Mouse (Mus musculus) lung, postnatal 25 days (tissue): ENCODE data around the gene Gm3468.
"Not testable (repeated sequence)": the region's sequence is repeated elsewhere in the genome, so short reads cannot be mapped to it uniquely, and the experiment has no call there.

ENCODE experiments used
- DNase-seq: peaks from one replicate; pipeline ENCODE4 v3.0.0; 2022; ENCODE audit warnings: low spot score

The Gm3468 gene

GRCm38 (mm10) chr14:6108272-6108925 is at the start of gene Gm3468:
TSS of gene Gm3468 (minus strand) at chr14:6108665.
- DNase-seq: peak; percentile 26

GRCm38 (mm10) chr14:6125707-6126106 is 17.2 kb upstream of the Gm3468 start, which contains the start of gene Gm3476:
TSS of gene Gm3476 (minus strand) at chr14:6125807.
- DNase-seq: not testable (repeated sequence)

DNA sequence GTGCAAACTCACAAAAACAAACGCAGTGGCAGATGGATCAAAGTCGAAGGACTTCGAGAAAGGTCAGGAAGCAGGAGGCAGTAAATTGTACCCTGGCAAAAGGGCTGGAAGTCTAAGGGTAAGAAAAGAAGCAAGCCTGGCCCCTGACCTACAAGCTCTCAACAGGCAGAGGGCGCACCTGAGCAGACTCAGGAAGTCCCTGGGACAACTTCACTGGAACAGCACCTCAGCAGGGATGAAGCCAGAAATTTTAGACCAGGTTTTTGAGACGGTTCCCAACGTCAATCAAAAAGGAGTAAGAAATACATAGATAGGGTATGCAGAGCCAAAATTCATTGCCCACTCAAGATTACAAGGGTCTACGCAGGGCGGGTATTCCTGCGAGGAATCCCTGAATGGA is 965 bp downstream of the Gm3468 start:
- not testable (repeated sequence) for DNase-seq

GRCm38 (mm10) chr14:6093842-6094241 is 14.6 kb downstream of the Gm3468 start, which contains the start of gene Gm8206:
TSS of gene Gm8206 (minus strand) at chr14:6093942.
- DNase-seq: not testable (repeated sequence)

- not testable (repeated sequence) for DNase-seq
Observed at GRCm38 (mm10) chr14:6058167-6058566, 50.3 kb downstream of the Gm3468 start, which contains the start of gene Gm6337. TSS of gene Gm6337 (minus strand) at chr14:6058267.
